Mouse (Mus musculus): ENCODE measurements around the gene Itgb3bp. TPM values are rescaled to one million over a fixed set of nuclear protein-coding genes. Genes with fewer than 3 reads are reported as not detected.

The Itgb3bp gene
- polyA plus RNA-seq, 2 experiments, result 11.3 to 31.3 TPM

GRCm38 (mm10) chr4:99957186-99957585, 27.6 kb upstream of the Itgb3bp start:
- ATAC-seq (ENCODE audit: low FRiP score, low read depth) (no peak), DNase-seq (ENCODE audit: low spot score) (no peak)
- Histone ChIP-seq H3K27ac (replicated peaks; ENCODE audit: low read depth, low read length) (no peak overlapping the region), H3K9me3 (ENCODE audit: control insufficient read depth, low read length) (no peaks in the 10 kb centered on the region), H3K9ac (ENCODE audit: low read depth, low read length, severe bottlenecking) (no peak overlapping the region), H3K36me3 (ENCODE audit: control insufficient read depth, insufficient read depth, low read length) (no peaks in the 10 kb centered on the region), H3K4me3 (replicated peaks; ENCODE audit: low read length) (no peak overlapping the region), H3K27me3 (ENCODE audit: control insufficient read depth, insufficient read depth, low read length) (no peaks in the 10 kb centered on the region), H3K4me1 (ENCODE audit: control insufficient read depth, insufficient read depth, low read length) (no peaks in the 10 kb centered on the region; the same call in 1 of the 2 replicates), H3K4me2 (replicated peaks; ENCODE audit: low read depth, low read length, severe bottlenecking) (no peak overlapping the region)
- WGBS, result 95% methylated on average over 4 of the region's 4 CpGs
- no peak for TF ChIP-seq POLR2A (IDR thresholded peaks at IDR 0.05; ENCODE audit: borderline replicate concordance, extremely low read depth, insufficient read depth, insufficient read length)

- 85% methylated on average over 10 of the region's 10 CpGs for WGBS
- Histone ChIP-seq H3K27me3 (ENCODE audit: control insufficient read depth, insufficient read depth, low read length) (no peaks in the 10 kb centered on the region), H3K9ac (ENCODE audit: low read depth, low read length, severe bottlenecking) (no peak overlapping the region), H3K4me2 (replicated peaks; ENCODE audit: low read depth, low read length, severe bottlenecking) (no peak overlapping the region), H3K36me3 (ENCODE audit: control insufficient read depth, insufficient read depth, low read length) (no peaks in the 10 kb centered on the region), H3K4me3 (replicated peaks; ENCODE audit: low read length) (no peak overlapping the region), H3K9me3 (ENCODE audit: control insufficient read depth, low read length) (no peaks in the 10 kb centered on the region), H3K4me1 (ENCODE audit: control insufficient read depth, insufficient read depth, low read length) (no peaks in the 10 kb centered on the region; the same call in 1 of the 2 replicates), H3K27ac (replicated peaks; ENCODE audit: low read depth, low read length) (no peak overlapping the region)
- DNase-seq (ENCODE audit: low spot score), result no peak
- no peak for TF ChIP-seq POLR2A (IDR thresholded peaks at IDR 0.05; ENCODE audit: borderline replicate concordance, extremely low read depth, insufficient read depth, insufficient read length)
- no peak for ATAC-seq (ENCODE audit: low FRiP score, low read depth)
Measured at GRCm38 (mm10) chr4:99955396-99955795, 25.8 kb upstream of the Itgb3bp start.

- H3K36me3 ChIP-seq (ENCODE audit: control insufficient read depth, insufficient read depth, low read length), result no peaks in the 10 kb centered on the region
Measured at GRCm38 (mm10) chr4:99953904-99954303, 24.3 kb upstream of the Itgb3bp start.

GRCm38 (mm10) chr4:99947896-99948295, 18.3 kb upstream of the Itgb3bp start:
- H3K9ac ChIP-seq (ENCODE audit: low read depth, low read length, severe bottlenecking), result no peak overlapping the region
- H3K27me3 ChIP-seq (ENCODE audit: control insufficient read depth, insufficient read depth, low read length), result no peaks in the 10 kb centered on the region
- TF ChIP-seq POLR2A (IDR thresholded peaks at IDR 0.05; ENCODE audit: borderline replicate concordance, extremely low read depth, insufficient read depth, insufficient read length), result no peak
- H3K4me2 ChIP-seq (replicated peaks; ENCODE audit: low read depth, low read length, severe bottlenecking), result no peak overlapping the region
- H3K4me1 ChIP-seq (ENCODE audit: control insufficient read depth, insufficient read depth, low read length), result no peaks in the 10 kb centered on the region
- DNase-seq (ENCODE audit: low spot score) (no peak), ATAC-seq (ENCODE audit: low FRiP score, low read depth) (no peak)
- H3K4me3 ChIP-seq (replicated peaks; ENCODE audit: low read length), result no peak overlapping the region
- H3K36me3 ChIP-seq (ENCODE audit: control insufficient read depth, insufficient read depth, low read length), result no peaks in the 10 kb centered on the region
- H3K9me3 ChIP-seq (ENCODE audit: control insufficient read depth, low read length), result no peaks in the 10 kb centered on the region
- H3K27ac ChIP-seq (replicated peaks; ENCODE audit: low read depth, low read length), result no peak overlapping the region
- 85% methylated on average over 1 of the region's 1 CpGs for WGBS

More at GRCm38 (mm10) chr4:99953904-99954303, 24.3 kb upstream of the Itgb3bp start:
- TF ChIP-seq POLR2A (IDR thresholded peaks at IDR 0.05; ENCODE audit: borderline replicate concordance, extremely low read depth, insufficient read depth, insufficient read length), result no peak
- Histone ChIP-seq H3K4me2 (replicated peaks; ENCODE audit: low read depth, low read length, severe bottlenecking) (no peak overlapping the region), H3K9ac (ENCODE audit: low read depth, low read length, severe bottlenecking) (no peak overlapping the region), H3K4me1 (ENCODE audit: control insufficient read depth, insufficient read depth, low read length) (no peaks in the 10 kb centered on the region; the same call in 1 of the 2 replicates), H3K27ac (replicated peaks; ENCODE audit: low read depth, low read length) (no peak overlapping the region), H3K4me3 (replicated peaks; ENCODE audit: low read length) (no peak overlapping the region), H3K9me3 (ENCODE audit: control insufficient read depth, low read length) (no peaks in the 10 kb centered on the region), H3K27me3 (ENCODE audit: control insufficient read depth, insufficient read depth, low read length) (no peaks in the 10 kb centered on the region)
- WGBS, result 89% methylated on average over 2 of the region's 2 CpGs
- ATAC-seq (ENCODE audit: low FRiP score, low read depth) (no peak), DNase-seq (ENCODE audit: low spot score) (no peak)

- Histone ChIP-seq H3K4me3 (replicated peaks; ENCODE audit: low read length) (no peak overlapping the region), H3K4me2 (replicated peaks; ENCODE audit: low read depth, low read length, severe bottlenecking) (no peak overlapping the region), H3K27ac (replicated peaks; ENCODE audit: low read depth, low read length) (no peak overlapping the region), H3K9me3 (ENCODE audit: control insufficient read depth, low read length) (no peaks in the 10 kb centered on the region), H3K27me3 (ENCODE audit: control insufficient read depth, insufficient read depth, low read length) (no peaks in the 10 kb centered on the region), H3K36me3 (ENCODE audit: control insufficient read depth, insufficient read depth, low read length) (no peaks in the 10 kb centered on the region), H3K4me1 (ENCODE audit: control insufficient read depth, insufficient read depth, low read length) (no peaks in the 10 kb centered on the region), H3K9ac (ENCODE audit: low read depth, low read length, severe bottlenecking) (no peak overlapping the region)
- ATAC-seq (ENCODE audit: low FRiP score, low read depth) (peak; percentile 30; the same call in 1 of the 2 replicates), DNase-seq (ENCODE audit: low spot score) (peak; percentile 42)
- no peak for TF ChIP-seq POLR2A (IDR thresholded peaks at IDR 0.05; ENCODE audit: borderline replicate concordance, extremely low read depth, insufficient read depth, insufficient read length)
- 73% methylated on average over 1 of the region's 1 CpGs for WGBS
Measured at GRCm38 (mm10) chr4:99947192-99947591, 17.6 kb upstream of the Itgb3bp start.

GRCm38 (mm10) chr4:99946516-99946915, 16.9 kb upstream of the Itgb3bp start:
- DNase-seq (ENCODE audit: low spot score), result no peak
- Histone ChIP-seq H3K27me3 (ENCODE audit: control insufficient read depth, insufficient read depth, low read length) (no peaks in the 10 kb centered on the region), H3K4me3 (replicated peaks; ENCODE audit: low read length) (no peak overlapping the region), H3K4me1 (ENCODE audit: control insufficient read depth, insufficient read depth, low read length) (no peaks in the 10 kb centered on the region), H3K36me3 (ENCODE audit: control insufficient read depth, insufficient read depth, low read length) (no peaks in the 10 kb centered on the region), H3K4me2 (replicated peaks; ENCODE audit: low read depth, low read length, severe bottlenecking) (no peak overlapping the region), H3K9ac (ENCODE audit: low read depth, low read length, severe bottlenecking) (no peak overlapping the region), H3K9me3 (ENCODE audit: control insufficient read depth, low read length) (no peaks in the 10 kb centered on the region), H3K27ac (replicated peaks; ENCODE audit: low read depth, low read length) (no peak overlapping the region)
- no peak for TF ChIP-seq POLR2A (IDR thresholded peaks at IDR 0.05; ENCODE audit: borderline replicate concordance, extremely low read depth, insufficient read depth, insufficient read length)
- ATAC-seq (ENCODE audit: low FRiP score, low read depth), result no peak
- 92% methylated on average over 2 of the region's 2 CpGs for WGBS

Data from limb, embryonic 14.5 days (tissue).